Mouse (Mus musculus) ES-E14 (cell line): ENCODE results near the gene Tfam. TPM values are rescaled to one million over a fixed set of nuclear protein-coding genes. Genes with fewer than 3 reads are reported as not detected.

Experiments used
- DNase-seq: peaks from one replicate; pipeline ENCODE4 v3.0.0-alpha.2; 2013; ENCODE audit warnings: low read depth, low spot score
- H3K27ac ChIP-seq: 2 replicates; pipeline ENCODE4 v1.5.1; 2012; ENCODE audit warnings: low read depth, mild to moderate bottlenecking, low read length, moderate library complexity, mixed read lengths; ENCODE audit not compliant: poor library complexity, insufficient read depth, severe bottlenecking
- H3K36me3 ChIP-seq: 2 replicates; pipeline ENCODE4 v1.6.1; 2012; ENCODE audit warnings: mild to moderate bottlenecking, low read length, moderate library complexity, mixed read lengths; ENCODE audit not compliant: control insufficient read depth, poor library complexity, insufficient read depth, severe bottlenecking
- H3K4me1 ChIP-seq, 2 experiments: fragments of 150-350 bp in 1 of 2; sonication (generic) in 1 of 2; 2 replicates each; pipeline ENCODE4 v1.6.1; 2012; ENCODE audit warnings: low read length in 2 of 2, mild to moderate bottlenecking in 1 of 2, mixed read lengths in 1 of 2; ENCODE audit not compliant: control insufficient read depth in 2 of 2, insufficient read depth in 2 of 2, poor library complexity in 1 of 2
- H3K4me3 ChIP-seq, 2 experiments: fragments of 150-350 bp in 1 of 2; sonication (generic) in 1 of 2; 2 replicates each; pipeline ENCODE4 v1.5.1; 2012; ENCODE audit warnings: low read length in 2 of 2, low read depth in 1 of 2, mild to moderate bottlenecking in 1 of 2, mixed read lengths in 1 of 2; ENCODE audit not compliant: insufficient read depth in 1 of 2, poor library complexity in 1 of 2, severe bottlenecking in 1 of 2
- H3K9ac ChIP-seq: 2 replicates; pipeline ENCODE4 v1.6.1; 2012; ENCODE audit warnings: low read depth, mild to moderate bottlenecking, low read length, mixed read lengths; ENCODE audit not compliant: poor library complexity, insufficient read depth, severe bottlenecking
- H3K9me3 ChIP-seq: fragments of 150-350 bp; sonication (generic); 2 replicates; pipeline ENCODE4 v1.6.1; 2012; ENCODE audit warnings: low read depth, mild to moderate bottlenecking, low read length; ENCODE audit not compliant: control insufficient read depth, insufficient read depth
- CHD2 ChIP-seq: IDR thresholded peaks from 2 replicates; pipeline ENCODE4 v1.6.1; 2014; ENCODE audit warnings: mild to moderate bottlenecking, low read depth, low read length, inconsistent platforms
- HCFC1 ChIP-seq: IDR thresholded peaks from 2 replicates; pipeline ENCODE4 v1.6.1; 2012; ENCODE audit warnings: low read length, inconsistent platforms, borderline replicate concordance; ENCODE audit not compliant: insufficient read depth
- MAFK ChIP-seq: IDR thresholded peaks from 2 replicates; pipeline ENCODE4 v1.6.1; 2014; ENCODE audit warnings: mild to moderate bottlenecking, low read depth, low read length, inconsistent platforms; ENCODE audit not compliant: insufficient read depth
- ZC3H11A ChIP-seq: IDR thresholded peaks from 2 replicates; pipeline ENCODE4 v1.6.1; 2012; ENCODE audit warnings: low read depth, mild to moderate bottlenecking, inconsistent platforms, low read length, borderline replicate concordance
- ZNF384 ChIP-seq: IDR thresholded peaks from 2 replicates; pipeline ENCODE4 v1.6.1; 2012; ENCODE audit warnings: low read depth, low read length, inconsistent platforms
- in situ Hi-C, 2 experiments: fragments of 600-800 bp; cut with MboI; formaldehyde crosslinking; loops; one replicate each; pipeline ENCODE4 v1.15.1; 2025; ENCODE audit warnings: low sequenced_read_pairs in 2 of 2, inconsistent platforms in 1 of 2; ENCODE audit not compliant: unreplicated experiment in 2 of 2
- total RNA-seq: library from RNA; depleted of rRNA; stranded (reverse); fragments of 300-350 nt; gene quantifications from 2 replicates; pipeline ENCODE4 v1.2.3, GENCODE M21; 2012

Gene Tfam
- total RNA-seq, 1 experiment = 67.3 TPM

- TF ChIP-seq MAFK (no peak), ZC3H11A (no peak), CHD2 (no peak), ZNF384 (no peak), HCFC1 (no peak)
- H3K36me3 ChIP-seq = no peaks in the 10 kb centered on the region
- H3K9me3 ChIP-seq = no peaks in the 10 kb centered on the region
- no peak for DNase-seq
- no peak overlapping the region for H3K4me3 ChIP-seq
- H3K27ac ChIP-seq = no peak overlapping the region
- in situ Hi-C loops = no loop called here
- no peak overlapping the region for H3K9ac ChIP-seq
- no peaks in the 10 kb centered on the region for H3K4me1 ChIP-seq
Measured at GRCm38 (mm10) chr10:71193319-71193718, 44.8 kb downstream of the Tfam start.

DNA sequence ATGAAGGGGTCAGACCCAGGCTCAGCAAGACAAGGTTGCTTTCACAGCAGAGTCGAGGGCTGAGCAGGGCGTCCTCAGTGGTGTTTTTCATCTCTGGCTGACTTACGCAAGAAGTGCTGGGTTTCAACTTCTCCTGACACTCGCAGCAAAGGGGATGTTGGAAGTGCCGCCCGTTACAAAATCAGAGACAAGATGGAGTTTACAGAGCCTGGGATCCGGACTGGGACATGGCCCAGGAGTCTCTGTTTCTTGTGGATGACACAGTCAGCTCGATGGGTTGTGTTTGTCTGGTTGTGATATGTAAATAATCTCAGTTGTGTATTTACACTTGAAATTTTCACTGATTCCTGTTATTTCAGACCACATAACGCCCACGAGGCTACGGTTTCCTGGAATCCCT, 45.2 kb downstream of the Tfam start:
- DNase-seq = no peak
- Histone ChIP-seq H3K4me1 (no peaks in the 10 kb centered on the region), H3K9ac (no peak overlapping the region), H3K4me3 (no peak overlapping the region), H3K9me3 (no peaks in the 10 kb centered on the region), H3K27ac (no peak overlapping the region), H3K36me3 (no peaks in the 10 kb centered on the region)
- in situ Hi-C loops = no loop called here
- TF ChIP-seq ZC3H11A (no peak), MAFK (no peak), CHD2 (no peak), HCFC1 (no peak), ZNF384 (no peak)

- Histone ChIP-seq H3K27ac (no peak overlapping the region), H3K4me3 (no peak overlapping the region), H3K9me3 (no peaks in the 10 kb centered on the region), H3K4me1 (no peaks in the 10 kb centered on the region), H3K36me3 (no peaks in the 10 kb centered on the region), H3K9ac (no peak overlapping the region)
- no peak for DNase-seq
- in situ Hi-C loops = no loop called here
- no peak for TF ChIP-seq HCFC1
- no peak for TF ChIP-seq CHD2
- no peak for TF ChIP-seq ZC3H11A
- TF ChIP-seq MAFK = no peak
- no peak for TF ChIP-seq ZNF384
Measured at GRCm38 (mm10) chr10:71188681-71189080, 49.4 kb downstream of the Tfam start.

- H3K27ac ChIP-seq = no peak overlapping the region
- H3K4me3 ChIP-seq = no peak overlapping the region
- TF ChIP-seq CHD2 (no peak), HCFC1 (no peak), ZNF384 (no peak), MAFK (no peak), ZC3H11A (no peak)
- no peak overlapping the region for H3K9ac ChIP-seq
- H3K9me3 ChIP-seq = no peaks in the 10 kb centered on the region
- no peak for DNase-seq
- H3K36me3 ChIP-seq = no peaks in the 10 kb centered on the region
- no peaks in the 10 kb centered on the region for H3K4me1 ChIP-seq
- in situ Hi-C loops = no loop called here
Measured at GRCm38 (mm10) chr10:71185059-71185458, 53.0 kb downstream of the Tfam start.

- H3K4me1 ChIP-seq = no peaks in the 10 kb centered on the region
- H3K9ac ChIP-seq = no peak overlapping the region
- H3K36me3 ChIP-seq = no peaks in the 10 kb centered on the region
- no peak for DNase-seq
- TF ChIP-seq CHD2 (no peak), ZNF384 (no peak), HCFC1 (no peak), MAFK (no peak), ZC3H11A (no peak)
- no peak overlapping the region for H3K27ac ChIP-seq
- H3K4me3 ChIP-seq = no peak overlapping the region
- in situ Hi-C loops = no loop called here
- no peaks in the 10 kb centered on the region for H3K9me3 ChIP-seq
Measured at GRCm38 (mm10) chr10:71183339-71184031, 54.6 kb downstream of the Tfam start.
